Mouse (Mus musculus): Measurements from ENCODE around the gene Rbfox1.

- TF ChIP-seq GATA1 (IDR thresholded peaks at IDR 0.05; ENCODE audit: borderline replicate concordance, low read length) (no peak), FLI1 (IDR thresholded peaks at IDR 0.05; ENCODE audit: low read length) (no peak)
Measured at GRCm38 (mm10) chr16:6348103-6348502, 462.9 kb downstream of the Rbfox1 start.

Measured in megakaryocyte, embryonic 14.5 days (primary cell).